Mouse (Mus musculus) T-helper 1 cell (primary cell): ENCODE results near the gene Krt80.

Experiments
- in situ Hi-C: fragments of 300-600 bp; cut with MboI, MseI; formaldehyde crosslinking; loops from one replicate; pipeline ENCODE4 v1.15.1; 2025; ENCODE audit warnings: high pct_unique_total_duplicates

Gene Krt80

DNA sequence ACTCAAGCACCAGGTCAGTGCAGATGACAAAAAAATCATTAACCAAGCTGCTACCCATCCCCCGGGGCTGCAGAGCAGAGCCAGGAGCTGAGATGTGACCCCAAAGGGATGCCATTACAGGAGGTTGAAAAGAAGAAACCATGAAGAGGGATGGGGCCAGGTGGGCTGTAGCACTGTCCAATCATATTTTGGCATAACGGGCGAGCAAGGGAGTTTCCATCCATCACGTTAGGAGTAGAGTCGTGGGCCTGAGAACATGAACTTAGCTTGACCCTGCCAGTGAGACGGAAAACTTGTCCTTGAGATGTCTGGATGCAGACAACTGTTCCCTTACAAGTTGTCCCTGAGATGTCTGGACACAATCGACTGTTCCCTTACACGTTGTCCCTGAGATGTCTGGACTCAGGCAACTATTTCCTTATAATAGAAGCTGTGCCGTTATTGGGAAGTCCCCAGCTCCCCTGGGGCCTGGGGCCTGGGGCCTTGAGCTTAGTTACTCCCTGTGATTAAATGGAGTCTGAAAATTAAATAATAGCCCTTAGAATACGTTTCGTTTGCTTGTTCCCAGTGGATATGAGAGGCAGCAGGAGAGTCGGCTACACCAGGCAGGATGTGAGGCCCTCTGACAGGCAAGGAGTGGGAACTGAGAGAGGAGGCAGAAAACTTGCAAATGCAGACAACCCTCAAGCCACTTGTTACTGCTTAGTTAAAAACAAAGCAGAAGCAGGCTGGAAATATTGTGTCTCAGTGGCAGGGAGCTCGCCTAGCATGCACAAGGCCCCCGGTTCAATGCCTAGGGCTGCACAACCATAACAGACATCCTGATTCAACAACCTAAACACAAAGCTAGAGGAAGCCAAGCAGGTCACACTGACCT is 50.8 kb downstream of the Krt80 start:
- in situ Hi-C loops, result no loop called here

DNA sequence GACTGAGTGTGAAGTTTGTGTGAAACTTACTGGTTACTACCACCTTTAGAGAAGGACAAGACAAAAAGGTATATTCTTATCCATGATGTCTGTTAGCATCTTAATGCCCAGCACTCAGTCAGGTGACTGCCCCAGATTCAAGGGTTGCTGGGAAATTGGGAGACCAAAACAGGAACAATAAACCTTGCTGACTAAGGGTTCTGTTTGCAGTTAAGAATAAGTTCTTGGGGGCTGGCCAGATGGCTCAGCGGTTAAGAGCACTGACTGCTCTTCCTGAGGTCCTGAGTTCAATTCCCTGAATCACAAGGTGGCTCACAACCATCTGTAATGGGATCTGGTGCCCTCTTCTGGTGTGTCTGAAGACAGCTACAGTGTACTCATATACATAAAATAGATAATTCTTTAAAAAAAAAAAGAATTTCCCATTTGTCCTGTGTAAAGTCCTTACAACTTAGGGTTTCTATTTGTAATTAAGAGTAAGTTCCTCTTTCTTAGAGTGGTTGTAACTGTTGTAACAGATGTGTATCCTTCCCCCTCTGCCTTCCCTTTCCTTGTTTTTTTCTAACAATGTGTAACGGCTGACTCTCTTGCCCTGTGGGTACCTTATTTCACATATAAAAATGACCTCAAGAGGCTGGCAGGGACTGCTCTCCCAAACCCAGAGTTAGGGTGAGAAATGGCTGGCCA is 52.0 kb downstream of the Krt80 start:
- in situ Hi-C loops, result no loop called here

DNA sequence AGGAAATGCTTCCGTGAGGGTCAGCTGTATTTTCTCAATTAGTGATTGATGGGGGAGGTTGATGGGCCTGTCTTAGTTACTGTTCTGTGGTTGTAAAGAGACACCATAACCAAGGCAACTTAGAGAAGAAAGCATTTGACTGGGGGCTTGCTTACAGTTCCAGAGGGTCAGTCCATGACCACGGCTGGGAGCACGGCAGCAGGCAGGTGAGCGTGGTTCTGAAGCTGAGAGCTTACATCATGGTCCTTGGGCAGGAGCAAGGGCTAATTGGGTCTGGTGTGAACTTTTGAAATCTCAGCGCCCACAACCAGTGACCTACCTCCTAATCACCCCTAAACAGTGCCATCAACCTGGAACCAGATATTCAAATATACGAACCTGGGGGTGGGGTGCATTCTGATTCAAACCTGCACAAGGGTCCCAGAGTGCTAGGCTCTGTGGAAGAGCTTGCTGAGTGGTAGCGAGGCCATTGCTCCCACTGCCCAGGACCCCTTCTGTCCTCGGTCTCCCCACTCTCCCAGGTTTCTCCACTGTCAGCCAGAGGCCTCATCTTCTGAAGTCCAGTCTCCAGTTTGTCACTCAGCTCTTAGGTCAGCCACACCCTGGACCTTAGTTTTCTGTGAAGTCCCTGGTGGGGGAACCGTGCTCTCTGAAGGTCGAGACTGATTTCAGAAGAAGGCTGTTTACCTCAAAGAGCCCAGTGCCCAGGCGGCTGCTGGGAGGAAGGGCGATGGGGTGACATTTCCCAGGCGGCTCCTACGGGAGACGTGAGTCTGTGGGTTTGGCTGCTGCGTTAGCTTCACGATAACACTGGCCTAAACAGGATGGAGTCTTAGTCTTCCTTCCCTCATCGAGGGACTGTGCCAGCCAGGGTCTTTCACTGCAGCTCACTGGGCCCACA is 52.8 kb downstream of the Krt80 start:
- in situ Hi-C loops, result no loop called here

DNA sequence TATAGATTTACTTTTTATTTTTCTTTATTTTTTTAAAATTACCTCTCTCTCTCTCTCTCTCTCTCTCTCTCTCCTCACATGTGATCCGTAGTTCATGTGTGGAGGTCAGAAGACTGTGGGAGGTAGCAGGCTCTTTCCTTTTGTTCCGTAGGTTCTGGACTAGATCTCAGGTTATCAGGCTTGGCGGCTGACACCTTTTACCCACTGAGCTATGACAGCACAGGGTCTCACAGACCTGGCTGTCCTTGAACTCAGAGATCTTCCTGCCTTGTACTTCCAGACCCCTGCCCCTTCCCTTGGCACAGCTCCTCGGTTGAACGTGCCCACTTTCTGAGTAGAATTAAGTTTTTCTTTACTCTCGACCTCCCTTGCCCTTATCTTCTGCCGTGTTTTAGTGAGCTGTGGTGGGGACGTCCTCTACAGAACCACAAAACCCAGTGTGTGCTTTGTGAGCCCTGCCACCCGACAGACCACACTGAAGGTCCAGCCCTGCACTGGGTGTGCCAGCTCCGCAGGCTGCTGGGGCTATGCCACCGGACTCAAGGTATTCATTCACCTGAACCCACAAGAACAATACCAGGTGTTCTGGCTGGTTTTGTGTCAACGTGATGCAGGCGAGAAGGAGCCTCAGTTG is 53.6 kb downstream of the Krt80 start:
- in situ Hi-C loops, result no loop called here

DNA sequence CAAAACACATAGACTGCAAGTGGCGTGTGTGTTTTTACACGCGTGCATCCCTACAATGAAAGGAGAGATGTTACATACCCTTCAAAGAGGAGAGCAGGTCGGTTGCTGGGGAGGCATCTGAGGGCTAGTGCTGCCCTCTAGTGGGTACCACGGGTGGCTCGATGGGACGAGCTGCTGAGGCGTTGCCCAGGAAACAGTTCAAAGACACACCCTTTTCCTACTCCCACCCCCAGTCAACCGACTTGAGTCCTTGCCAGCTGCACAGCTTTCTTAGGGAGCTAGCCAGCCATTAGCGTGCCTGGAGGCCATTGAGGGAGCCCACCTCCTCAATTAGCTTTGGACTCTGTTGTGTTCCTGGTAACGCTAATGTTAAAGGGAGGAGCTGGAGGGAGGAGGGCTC is 54.1 kb downstream of the Krt80 start:
- in situ Hi-C loops, result no loop called here

DNA sequence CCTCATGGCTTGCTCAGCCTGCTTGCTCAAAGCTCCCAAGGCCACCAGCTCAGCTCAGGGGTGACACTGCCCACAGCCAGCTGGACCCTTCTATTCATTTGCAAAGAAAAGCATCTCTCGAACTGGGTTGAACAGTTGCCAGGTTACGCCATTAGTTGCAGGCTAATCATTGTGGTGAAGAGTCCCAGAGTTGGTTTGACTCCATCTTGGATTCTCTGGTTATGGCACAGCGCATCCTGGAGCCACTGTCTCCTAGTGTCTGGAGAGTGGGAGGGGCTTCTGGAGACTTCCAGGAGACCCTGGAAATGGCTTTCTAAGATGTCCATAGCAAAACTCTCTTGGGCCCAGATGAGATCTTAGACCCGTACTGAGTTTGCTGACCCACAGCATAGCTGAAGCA is 54.6 kb downstream of the Krt80 start:
- in situ Hi-C loops, result no loop called here

DNA sequence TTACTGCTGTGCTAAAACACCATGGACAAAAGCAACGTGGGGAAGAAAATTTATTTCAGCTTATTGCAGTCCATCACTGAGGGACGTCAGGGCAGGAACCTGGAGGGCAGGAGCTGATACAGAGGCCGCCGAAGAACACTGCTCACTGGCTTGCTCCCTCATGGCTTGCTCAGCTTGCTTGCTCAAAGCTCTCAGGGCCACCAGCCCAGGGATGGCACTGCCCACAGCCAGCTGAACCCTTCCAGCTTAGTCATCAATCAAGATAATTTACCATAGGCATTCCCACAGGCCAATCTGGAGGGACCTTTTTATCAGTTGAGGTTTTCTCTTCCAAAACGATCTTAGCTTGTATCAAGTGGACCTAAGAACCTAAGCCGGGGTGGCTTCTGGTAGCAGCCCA is 58.0 kb downstream of the Krt80 start:
- in situ Hi-C loops, result no loop called here

DNA sequence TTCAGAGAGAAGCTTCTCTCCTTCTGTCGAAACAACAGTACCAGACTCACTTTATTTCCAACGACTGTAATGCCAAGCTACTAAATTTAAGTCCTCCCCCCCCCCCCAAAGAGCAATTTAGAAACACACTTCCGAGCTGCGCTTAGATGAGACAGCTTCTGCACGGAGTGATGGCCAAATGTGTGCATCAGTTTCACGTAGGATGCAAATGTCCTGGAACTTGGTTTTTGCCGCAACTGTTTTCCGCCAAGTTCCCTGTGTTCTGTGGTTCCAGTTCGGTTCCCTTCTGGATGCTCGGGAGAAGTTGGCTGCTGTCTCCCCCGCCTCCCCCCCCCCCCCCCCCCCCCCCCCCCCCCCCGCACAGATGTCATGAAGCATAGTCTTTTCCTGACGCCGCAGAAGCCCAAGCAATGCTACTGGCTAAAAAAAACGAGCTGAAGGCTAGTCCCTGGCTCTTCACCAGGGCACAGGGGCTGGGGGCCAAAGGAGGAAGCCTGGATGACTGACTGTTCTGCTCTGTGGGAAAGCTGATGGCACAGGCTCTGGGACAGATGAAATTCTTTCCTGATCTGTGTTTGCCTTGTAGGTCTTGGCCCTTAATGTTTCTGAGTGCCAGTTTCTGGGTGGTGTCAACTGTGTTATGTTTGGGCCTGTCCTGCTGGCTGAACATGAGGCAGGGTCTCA is 58.7 kb downstream of the Krt80 start:
- in situ Hi-C loops, result no loop called here

DNA sequence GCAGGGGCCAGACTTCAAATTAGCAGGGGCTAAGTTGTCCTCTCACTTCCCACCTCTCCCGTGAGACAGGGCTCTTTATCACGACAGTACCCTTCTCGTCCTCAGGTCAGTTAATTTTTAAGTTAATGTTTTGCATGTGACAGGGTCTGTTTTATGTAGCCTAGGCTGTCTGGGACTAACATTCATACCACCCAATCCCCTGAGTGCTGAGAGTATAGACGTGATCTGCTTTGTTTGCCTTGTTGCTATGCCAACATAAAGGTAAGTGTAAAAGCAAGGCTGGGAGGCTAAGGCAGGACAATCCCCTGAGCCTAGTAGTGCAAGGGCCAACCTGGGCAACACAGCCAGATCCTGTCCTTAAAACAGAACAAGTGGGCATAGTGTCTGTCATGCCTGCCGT is 60.5 kb downstream of the Krt80 start:
- in situ Hi-C loops, result no loop called here

DNA sequence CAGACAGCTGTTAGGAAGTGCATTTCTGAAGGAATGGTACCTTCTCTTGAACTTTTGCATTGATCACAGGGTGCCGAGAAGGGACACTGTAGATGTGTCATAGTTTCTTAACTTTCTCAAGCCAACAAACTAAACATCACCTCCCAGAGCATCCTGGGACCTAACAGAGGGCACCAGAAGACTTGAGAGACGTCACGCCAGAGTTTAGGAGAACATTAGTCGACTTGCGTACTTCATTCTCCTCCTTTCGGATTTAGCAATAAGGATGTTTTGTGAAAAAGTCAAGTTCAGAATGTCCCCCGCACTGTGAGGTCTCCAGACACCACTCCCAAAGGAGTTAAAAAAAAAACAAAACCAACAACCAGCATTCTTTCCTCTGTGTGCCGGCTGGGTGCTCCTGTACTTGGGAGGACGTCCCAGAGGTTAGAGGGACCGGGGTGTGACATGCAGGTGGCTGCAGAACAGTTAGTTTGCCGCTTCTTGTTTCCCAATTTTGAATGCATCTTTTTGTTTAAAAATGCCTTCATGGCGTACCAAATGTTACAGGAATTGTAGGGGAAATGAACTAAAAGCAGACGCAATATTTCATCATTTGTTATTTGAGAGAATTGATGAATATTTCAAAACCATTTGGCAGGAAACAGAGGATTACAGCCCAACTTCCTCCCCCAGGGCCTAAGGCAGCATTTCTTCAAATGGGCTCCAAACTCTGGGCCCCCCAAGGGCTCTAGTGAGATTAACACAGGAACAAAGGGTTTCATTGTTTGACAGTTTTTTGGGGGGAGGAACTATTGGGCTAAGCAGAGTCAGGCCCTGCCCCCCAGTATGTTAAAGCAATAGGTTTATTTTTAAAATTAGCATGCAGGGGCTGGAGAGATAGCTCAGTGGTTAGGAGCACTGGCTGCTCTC is 61.3 kb downstream of the Krt80 start:
- in situ Hi-C loops, result no loop called here

DNA sequence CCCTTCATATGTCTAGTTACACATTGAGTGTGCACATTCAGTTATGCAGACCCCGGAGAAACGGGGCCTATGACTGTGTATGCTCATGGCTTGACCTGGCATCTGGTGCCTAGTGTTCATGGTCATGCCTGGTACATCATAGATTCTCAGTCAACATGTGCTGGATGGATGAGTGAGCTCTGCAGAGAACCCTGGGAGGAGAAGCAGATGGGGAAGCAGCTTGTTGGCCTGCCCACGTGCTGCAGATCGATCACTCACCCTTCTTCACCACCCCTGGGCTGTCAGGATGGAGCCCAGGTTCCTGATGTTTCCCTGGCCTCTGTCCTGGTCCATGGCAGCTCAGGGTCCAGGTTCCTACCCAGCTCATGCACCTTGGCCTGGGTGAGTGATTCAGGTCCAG is 63.5 kb downstream of the Krt80 start:
- in situ Hi-C loops, result no loop called here

DNA sequence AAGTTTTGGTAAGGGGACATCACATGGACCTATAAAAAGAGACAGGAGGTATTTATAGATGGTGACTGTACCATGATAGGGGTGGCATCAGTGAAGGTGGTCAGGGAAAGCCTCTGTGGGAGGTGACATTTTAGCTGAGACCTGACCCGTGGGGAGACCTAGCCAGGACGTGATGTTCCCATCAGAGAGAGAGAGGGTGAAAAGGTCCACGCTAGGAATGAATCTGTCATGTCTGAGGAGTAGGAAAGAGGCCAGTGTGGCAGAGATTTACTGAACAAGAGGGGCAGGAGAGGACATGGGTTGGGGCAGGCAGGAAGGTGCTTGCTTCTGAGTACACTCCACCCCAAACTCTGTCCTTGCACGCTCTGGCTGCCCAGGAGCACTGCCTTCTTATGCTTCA is 66.1 kb downstream of the Krt80 start:
- in situ Hi-C loops, result no loop called here

DNA sequence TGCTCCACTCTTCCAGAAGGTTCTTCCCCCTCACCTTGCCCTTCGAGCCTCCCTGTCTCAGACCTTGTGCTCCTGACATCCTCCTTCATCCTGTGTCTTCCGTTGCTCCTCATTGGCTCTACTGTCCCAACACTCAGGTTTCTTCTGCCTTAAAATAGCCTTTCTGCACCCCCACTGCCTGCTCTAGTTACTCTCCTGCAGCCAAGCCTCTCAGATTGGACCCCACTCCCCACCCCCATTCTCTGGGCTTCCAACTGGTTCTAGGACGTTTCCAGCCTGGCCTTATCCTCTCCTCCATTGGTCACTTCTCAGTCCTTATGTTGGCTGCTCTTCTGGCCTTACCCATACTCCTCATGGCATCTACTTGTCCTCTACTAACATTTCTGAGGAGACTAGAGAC is 67.8 kb downstream of the Krt80 start:
- in situ Hi-C loops, result no loop called here

DNA sequence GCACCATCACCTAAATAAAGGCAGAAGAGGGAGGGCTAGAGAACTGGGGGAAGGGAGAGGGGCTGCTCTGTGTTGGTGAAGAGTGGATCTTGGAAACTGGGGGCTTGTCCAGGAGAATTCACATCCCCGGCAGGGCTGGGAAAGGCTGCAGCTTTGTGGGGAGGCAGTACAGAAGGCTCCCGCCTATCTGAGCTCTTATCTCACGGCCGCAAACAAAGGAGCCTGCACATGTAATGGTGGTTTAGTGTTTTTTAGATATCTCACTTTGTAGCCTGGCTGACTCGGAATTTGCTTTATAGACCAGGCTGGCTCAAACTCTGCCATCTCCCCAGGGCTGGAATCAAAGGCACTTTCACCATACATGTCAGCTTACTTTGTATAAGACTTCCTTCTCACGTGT is 69.8 kb downstream of the Krt80 start:
- in situ Hi-C loops, result no loop called here

DNA sequence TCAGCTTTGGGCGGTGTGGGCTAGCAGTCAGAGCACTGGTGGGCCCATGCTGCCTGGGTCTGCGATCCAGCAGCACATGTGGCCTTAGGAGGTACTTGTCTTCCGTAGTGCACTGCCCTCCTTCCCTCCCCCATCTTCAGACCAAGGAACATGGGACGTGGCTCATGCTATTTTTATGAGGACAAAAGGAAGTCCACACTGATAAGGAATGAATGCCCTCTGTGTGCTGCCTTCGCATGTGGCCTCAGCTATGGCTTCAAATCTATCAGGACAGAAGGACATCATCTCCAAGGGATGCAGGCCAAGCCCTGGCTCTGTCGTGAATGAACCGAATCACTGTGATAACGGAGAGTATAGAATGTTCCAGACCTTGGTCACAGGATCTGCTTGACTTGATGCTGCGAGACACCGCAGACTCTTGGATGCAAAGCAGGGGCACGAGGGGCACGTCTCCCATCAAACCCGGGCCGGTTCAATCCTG is 70.4 kb downstream of the Krt80 start:
- in situ Hi-C loops, result no loop called here

DNA sequence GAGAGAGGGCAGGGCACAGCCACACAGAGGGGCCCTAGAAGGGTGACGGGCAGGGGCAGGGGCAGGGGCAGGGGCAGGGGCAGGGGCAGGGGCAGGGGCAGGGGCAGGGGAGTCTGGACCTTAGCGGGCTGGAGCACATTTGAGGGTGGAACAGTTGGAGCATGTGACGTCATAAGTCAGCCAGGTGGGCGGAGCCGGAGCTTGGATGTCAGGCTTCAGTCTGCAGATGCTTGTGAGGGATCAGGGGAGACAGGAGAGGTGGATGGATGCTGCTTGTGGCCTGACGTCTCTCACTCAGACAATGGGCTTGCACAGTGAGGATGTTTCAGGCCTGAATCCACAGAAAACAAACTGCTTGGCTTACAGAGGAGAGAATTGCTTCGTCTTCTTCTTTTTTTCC is 71.4 kb downstream of the Krt80 start:
- in situ Hi-C loops, result no loop called here

DNA sequence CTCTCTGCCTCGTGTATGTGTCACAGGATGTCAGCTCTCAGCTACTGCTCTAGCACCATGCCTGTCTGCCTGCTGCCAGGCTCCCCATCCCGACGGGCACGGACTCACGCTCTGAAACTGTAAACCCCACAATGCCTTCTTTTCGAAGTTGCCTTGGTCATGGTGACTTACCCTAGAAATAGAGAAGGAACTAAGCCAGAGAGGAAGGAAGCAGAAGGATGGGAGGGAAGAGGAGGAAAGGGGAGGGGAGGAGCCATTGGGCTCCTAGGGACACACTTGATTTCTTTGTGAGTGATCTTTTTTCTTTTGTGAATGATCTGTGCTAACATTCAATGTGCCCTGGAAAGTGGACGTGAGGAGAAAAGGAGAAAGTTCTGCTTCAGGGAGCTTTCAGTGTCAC is 72.0 kb downstream of the Krt80 start:
- in situ Hi-C loops, result no loop called here
